Mouse (Mus musculus) brain, embryonic 14.5 days (tissue): ENCODE measurements around the gene Foxf1.

Experiments
- CTCF ChIP-seq: fragments of 200-500 bp; IDR thresholded peaks from 2 replicates; pipeline ENCODE4 v1.5.1; 2012; ENCODE audit warnings: inconsistent platforms, mild to moderate bottlenecking, moderate library complexity, borderline replicate concordance; ENCODE audit not compliant: insufficient read depth, insufficient read length; ENCODE audit errors: extremely low read depth
- POLR2A ChIP-seq: fragments of 200-500 bp; IDR thresholded peaks from 2 replicates; pipeline ENCODE4 v1.6.1; 2012; ENCODE audit warnings: mild to moderate bottlenecking, inconsistent platforms, borderline replicate concordance; ENCODE audit not compliant: poor library complexity, insufficient read depth, insufficient read length, severe bottlenecking; ENCODE audit errors: extremely low read depth

- TF ChIP-seq CTCF (no peak), POLR2A (no peak)
Observed at GRCm38 (mm10) chr8:121121704-121122103, 37.5 kb downstream of the Foxf1 start.
